Mouse (Mus musculus) stomach, postnatal 0 days (tissue): ENCODE data around the gene Gemin2.

Experiments used
- CTCF ChIP-seq: IDR thresholded peaks from 2 replicates; pipeline ENCODE4 v1.5.1; 2016; ENCODE audit warnings: antibody characterized with exemption, low read depth, mild to moderate bottlenecking, moderate library complexity
- EP300 ChIP-seq: optimal IDR thresholded peaks from 2 replicates; pipeline ENCODE3; 2016; ENCODE audit warnings: antibody characterized with exemption

DNA sequence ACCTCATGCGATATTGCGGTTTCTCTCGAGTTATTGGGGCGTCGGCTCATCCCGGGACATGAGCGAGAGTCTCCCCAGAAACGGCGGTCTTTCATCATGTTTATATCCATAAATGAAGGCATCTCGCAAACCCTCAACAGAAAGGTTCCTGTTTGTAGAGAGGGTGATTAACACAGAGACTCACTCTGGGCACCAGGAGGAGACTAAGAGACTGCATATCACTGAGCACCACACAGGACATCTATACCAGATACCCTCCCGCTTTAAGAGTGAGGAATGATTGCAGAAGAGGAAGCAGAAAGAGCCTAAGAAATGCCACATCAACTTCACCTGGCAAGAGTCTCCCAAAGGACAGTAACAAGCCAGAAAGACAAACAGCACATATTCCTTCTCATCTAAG is 43.0 kb downstream of the Gemin2 start:
- no peak for TF ChIP-seq CTCF
- TF ChIP-seq EP300: no peak
